Mouse (Mus musculus): ENCODE measurements around the gene Sctr. TPM values are rescaled to one million over a fixed set of nuclear protein-coding genes. Genes with fewer than 3 reads are reported as not detected.
A peak's percentile ranks its signal among the peaks of the same experiment; 100 is the strongest.

Gene Sctr
- total RNA-seq (2021), result 1 to 10 TPM; 2.0 to 2.3 TPM
- long read RNA-seq, experiment 1, partial matches to known transcripts, result 8 of 12 reads
- long read RNA-seq, experiment 1, other reads (novel, unspliced or antisense), result 4 of 12 reads
- long read RNA-seq, experiment 2, partial matches to known transcripts, result 3 of 4 reads
- long read RNA-seq, experiment 2, other reads (novel, unspliced or antisense), result 1 of 4 reads

GRCm38 (mm10) chr1:120006844-120007790 is at the start of gene Sctr:
TSS of gene Sctr (plus strand) at chr1:120006894.
- intact Hi-C loops (cut with DNase I; ENCODE audit: low total_unique reads), result loop anchor here (10.0 kb wide), 1 partner anchor 462 kb away; no protein-coding TSS in a partner anchor
- no peak for DNase-seq

- intact Hi-C loops (cut with DNase I; ENCODE audit: low total_unique reads), result no loop called here
- no peak for DNase-seq
Observed at GRCm38 (mm10) chr1:119957716-119958222, 48.9 kb upstream of the Sctr start.

- no peak for DNase-seq
- intact Hi-C loops (cut with DNase I; ENCODE audit: low total_unique reads), result no loop called here
Observed at GRCm38 (mm10) chr1:119959464-119959863, 47.2 kb upstream of the Sctr start.

GRCm38 (mm10) chr1:119959920-119960319 is 46.8 kb upstream of the Sctr start:
- no peak for DNase-seq
- intact Hi-C loops (cut with DNase I; ENCODE audit: low total_unique reads), result no loop called here

- no peak for DNase-seq
- intact Hi-C loops (cut with DNase I; ENCODE audit: low total_unique reads), result no loop called here
Observed at GRCm38 (mm10) chr1:119965804-119966514, 40.7 kb upstream of the Sctr start.

GRCm38 (mm10) chr1:119973117-119973516 is 33.6 kb upstream of the Sctr start:
- intact Hi-C loops (cut with DNase I; ENCODE audit: low total_unique reads), result no loop called here
- no peak for DNase-seq

- intact Hi-C loops (cut with DNase I; ENCODE audit: low total_unique reads), result no loop called here
- no peak for DNase-seq
Observed at GRCm38 (mm10) chr1:119975141-119975540, 31.6 kb upstream of the Sctr start.

- intact Hi-C loops (cut with DNase I; ENCODE audit: low total_unique reads), result no loop called here
- DNase-seq, result no peak
Observed at GRCm38 (mm10) chr1:119986555-119986954, 20.1 kb upstream of the Sctr start.

GRCm38 (mm10) chr1:119996798-119997581 is 9.7 kb upstream of the Sctr start, which contains the start of gene Cfap221:
TSS of gene Cfap221 (minus strand) at chr1:119997234.
- DNase-seq, result peak; percentile 40
- intact Hi-C loops (cut with DNase I; ENCODE audit: low total_unique reads), result no loop called here

- intact Hi-C loops (cut with DNase I; ENCODE audit: low total_unique reads), result no loop called here
- no peak for DNase-seq
Observed at GRCm38 (mm10) chr1:119997644-119998043, 9.1 kb upstream of the Sctr start.

- intact Hi-C loops (cut with DNase I; ENCODE audit: low total_unique reads), result loop anchor here (10.0 kb wide), 1 partner anchor 463 kb away; no protein-coding TSS in a partner anchor
Observed at GRCm38 (mm10) chr1:120007851-120008588, 1.3 kb downstream of the Sctr start.

GRCm38 (mm10) chr1:120012638-120013037 is 5.9 kb downstream of the Sctr start:
- DNase-seq, result no peak
- intact Hi-C loops (cut with DNase I; ENCODE audit: low total_unique reads), result no loop called here

More at GRCm38 (mm10) chr1:120007851-120008588, 1.3 kb downstream of the Sctr start:
- DNase-seq, result no peak

GRCm38 (mm10) chr1:120013111-120013510 is 6.4 kb downstream of the Sctr start:
- intact Hi-C loops (cut with DNase I; ENCODE audit: low total_unique reads), result no loop called here
- DNase-seq, result peak; percentile 61

GRCm38 (mm10) chr1:120016240-120016639 is 9.5 kb downstream of the Sctr start:
- intact Hi-C loops (cut with DNase I; ENCODE audit: low total_unique reads), result no loop called here
- DNase-seq, result no peak

- intact Hi-C loops (cut with DNase I; ENCODE audit: low total_unique reads), result no loop called here
- DNase-seq, result no peak
Observed at GRCm38 (mm10) chr1:120018900-120019299, 12.2 kb downstream of the Sctr start.

- no peak for DNase-seq
- intact Hi-C loops (cut with DNase I; ENCODE audit: low total_unique reads), result no loop called here
Observed at GRCm38 (mm10) chr1:120019428-120019827, 12.7 kb downstream of the Sctr start.

- intact Hi-C loops (cut with DNase I; ENCODE audit: low total_unique reads), result no loop called here
- DNase-seq, result no peak
Observed at GRCm38 (mm10) chr1:120020322-120020897, 13.7 kb downstream of the Sctr start.

GRCm38 (mm10) chr1:120021951-120022350 is 15.3 kb downstream of the Sctr start:
- no peak for DNase-seq
- intact Hi-C loops (cut with DNase I; ENCODE audit: low total_unique reads), result no loop called here
